Mouse (Mus musculus) brain, adult 2 months (tissue): ENCODE results near the gene Dera.

Experiments used
- DNase-seq: peaks from one replicate; pipeline ENCODE4 v3.0.0; 2011; ENCODE audit warnings: low read depth, low spot score

Dera gene

GRCm38 (mm10) chr6:137757891-137758290, 3.5 kb downstream of the Dera start:
- DNase-seq: no peak

- peak; percentile 39 for DNase-seq
Observed at GRCm38 (mm10) chr6:137759681-137760080, 5.3 kb downstream of the Dera start.

- no peak for DNase-seq
Observed at GRCm38 (mm10) chr6:137760966-137761365, 6.6 kb downstream of the Dera start.

- DNase-seq: no peak
Observed at GRCm38 (mm10) chr6:137764572-137765210, 10.3 kb downstream of the Dera start.

- no peak for DNase-seq
Observed at GRCm38 (mm10) chr6:137766177-137766576, 11.8 kb downstream of the Dera start.

- no peak for DNase-seq
Observed at GRCm38 (mm10) chr6:137771621-137772250, 17.4 kb downstream of the Dera start.

- no peak for DNase-seq
Observed at GRCm38 (mm10) chr6:137772918-137773636, 18.7 kb downstream of the Dera start.

GRCm38 (mm10) chr6:137773637-137774028, 19.3 kb downstream of the Dera start:
- DNase-seq: no peak

- DNase-seq: no peak
Observed at GRCm38 (mm10) chr6:137774166-137774565, 19.8 kb downstream of the Dera start.

GRCm38 (mm10) chr6:137775159-137775558, 20.8 kb downstream of the Dera start:
- DNase-seq: no peak

- no peak for DNase-seq
Observed at GRCm38 (mm10) chr6:137776981-137777380, 22.6 kb downstream of the Dera start.

- DNase-seq: no peak
Observed at GRCm38 (mm10) chr6:137783899-137784637, 29.7 kb downstream of the Dera start.

- no peak for DNase-seq
Observed at GRCm38 (mm10) chr6:137788976-137789590, 34.7 kb downstream of the Dera start.

- DNase-seq: no peak
Observed at GRCm38 (mm10) chr6:137789658-137790057, 35.3 kb downstream of the Dera start.

GRCm38 (mm10) chr6:137795494-137795893, 41.1 kb downstream of the Dera start:
- no peak for DNase-seq

GRCm38 (mm10) chr6:137796596-137797567, 42.5 kb downstream of the Dera start:
- DNase-seq: peak; percentile 66

GRCm38 (mm10) chr6:137799253-137799652, 44.9 kb downstream of the Dera start:
- DNase-seq: no peak

GRCm38 (mm10) chr6:137803456-137804005, 49.2 kb downstream of the Dera start:
- DNase-seq: no peak

- no peak for DNase-seq
Observed at GRCm38 (mm10) chr6:137804121-137804520, 49.8 kb downstream of the Dera start.

- DNase-seq: no peak
Observed at GRCm38 (mm10) chr6:137804606-137805005, 50.3 kb downstream of the Dera start.
